Mouse (Mus musculus) yolk sac, embryonic 10.5 days (tissue): Measurements from ENCODE around the gene Nod1.

Source experiments
- DNase-seq: peaks from one replicate; pipeline ENCODE4 v3.0.0-alpha.2; 2017; ENCODE audit warnings: low spot score

Gene Nod1

DNA sequence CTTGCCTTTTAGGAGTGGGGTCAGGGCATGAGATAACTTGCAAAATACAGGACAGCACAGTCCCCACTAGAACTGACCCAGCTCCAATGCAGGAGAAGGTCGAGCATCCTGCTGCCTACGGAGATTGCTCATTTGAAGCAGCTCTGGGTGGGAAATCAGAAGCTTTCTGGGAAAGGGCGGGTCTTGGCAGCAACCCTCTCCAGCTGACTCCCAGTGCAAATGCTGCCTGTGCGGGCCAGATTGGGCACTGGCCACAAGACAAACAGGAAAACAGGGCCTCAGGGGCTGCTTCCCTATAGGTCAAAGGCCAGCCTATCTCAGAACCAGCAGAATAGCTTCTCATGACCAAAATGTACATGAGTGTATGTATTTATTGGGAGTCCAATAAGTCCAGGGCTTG is 32.8 kb downstream of the Nod1 start:
- no peak for DNase-seq

DNA sequence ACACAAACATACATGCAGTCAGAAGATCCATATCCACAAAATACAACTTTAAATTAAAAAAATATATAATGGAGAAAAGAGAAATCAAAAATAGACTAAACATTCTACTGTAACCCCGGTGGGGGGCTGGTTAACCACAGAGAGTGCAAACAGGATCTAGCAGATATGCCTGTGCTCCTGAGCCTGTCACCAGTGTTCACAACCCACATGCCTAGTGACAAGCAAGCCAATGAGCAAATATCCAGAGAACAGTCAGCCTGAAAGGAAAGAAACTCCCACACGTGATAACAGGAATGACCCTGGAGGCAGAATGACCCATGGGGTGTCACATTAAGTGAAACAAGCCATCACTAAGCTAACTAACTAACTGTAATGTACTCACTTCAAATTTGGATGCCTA is 35.9 kb downstream of the Nod1 start:
- DNase-seq, result no peak

DNA sequence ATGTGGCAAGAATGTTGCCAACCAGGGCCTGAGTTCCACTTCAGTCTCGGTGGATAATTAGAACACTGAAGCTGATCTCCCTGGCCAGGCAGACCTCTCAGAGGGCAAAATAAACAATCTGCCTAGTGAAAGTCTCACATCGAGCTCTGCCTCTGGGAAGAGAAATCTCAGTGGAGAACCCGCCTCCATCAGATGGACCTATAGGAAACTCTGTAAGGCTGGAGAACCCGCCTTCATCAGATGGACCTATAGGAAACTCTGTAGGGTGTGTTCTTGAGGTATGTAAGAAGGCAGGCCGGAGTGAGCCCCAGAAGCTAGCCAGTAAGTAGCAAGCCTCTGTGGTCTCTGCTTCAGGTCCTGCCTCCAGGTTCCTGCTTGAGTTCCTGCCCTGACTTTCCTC is 37.5 kb downstream of the Nod1 start:
- no peak for DNase-seq

DNA sequence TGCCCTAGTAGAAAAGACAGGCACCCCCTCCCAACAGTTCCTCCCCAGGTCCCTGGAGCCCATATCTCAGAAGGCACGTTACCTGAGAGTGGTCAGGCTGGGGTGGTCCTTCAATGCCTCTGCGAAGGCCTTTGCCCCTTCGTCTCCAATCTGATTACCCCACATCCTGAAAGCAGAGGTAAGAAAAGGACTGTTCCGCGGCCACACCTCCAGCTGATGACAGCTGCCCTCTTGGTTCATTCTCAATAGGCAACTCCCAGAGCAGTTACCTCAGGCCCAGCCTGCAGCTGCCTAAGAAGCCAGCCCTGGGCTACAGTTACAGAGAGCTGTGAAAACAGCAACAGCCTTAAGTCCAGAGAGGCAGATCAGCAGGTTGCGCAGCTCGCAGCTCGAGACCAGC is 38.1 kb downstream of the Nod1 start:
- no peak for DNase-seq

DNA sequence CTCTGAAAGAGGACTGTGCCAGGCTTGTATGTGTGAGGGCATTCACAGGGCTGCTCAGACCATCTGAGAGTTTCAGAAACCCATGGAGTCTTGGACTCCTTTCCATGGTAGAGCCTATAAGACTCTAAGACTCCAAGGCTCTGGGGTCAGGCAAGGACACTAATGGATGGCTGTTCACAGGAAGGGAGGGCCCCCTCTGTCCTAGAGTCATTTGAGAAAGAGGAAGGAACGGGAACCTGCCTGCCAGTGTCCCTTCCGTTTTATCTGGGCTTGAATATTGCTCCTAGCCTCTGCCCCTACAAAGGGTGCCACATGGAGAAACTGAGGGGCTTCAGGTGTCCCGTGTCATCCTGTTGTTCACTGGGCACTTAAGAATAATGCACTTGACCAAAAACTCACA is 38.5 kb downstream of the Nod1 start:
- DNase-seq, result no peak

DNA sequence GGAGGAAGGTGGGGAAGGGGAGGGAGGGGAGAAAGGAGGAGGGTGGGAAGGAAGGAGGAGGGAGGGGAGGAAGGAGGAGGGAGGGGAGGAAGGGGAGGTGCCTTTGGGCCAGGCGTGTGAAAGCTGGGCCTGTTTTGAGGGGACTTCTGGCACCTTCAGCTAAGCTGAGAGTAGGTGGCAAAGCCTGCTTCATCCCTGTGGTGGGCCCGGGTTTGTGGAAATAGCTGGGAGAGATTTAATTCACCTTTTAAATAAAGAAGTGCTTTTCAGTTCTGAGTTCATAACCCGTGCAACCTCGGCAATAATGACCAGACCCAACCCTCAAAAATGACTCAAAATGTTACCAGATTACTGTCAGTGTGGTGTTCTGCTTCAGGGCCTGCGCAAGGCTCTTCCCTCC is 39.2 kb downstream of the Nod1 start:
- DNase-seq, result no peak

DNA sequence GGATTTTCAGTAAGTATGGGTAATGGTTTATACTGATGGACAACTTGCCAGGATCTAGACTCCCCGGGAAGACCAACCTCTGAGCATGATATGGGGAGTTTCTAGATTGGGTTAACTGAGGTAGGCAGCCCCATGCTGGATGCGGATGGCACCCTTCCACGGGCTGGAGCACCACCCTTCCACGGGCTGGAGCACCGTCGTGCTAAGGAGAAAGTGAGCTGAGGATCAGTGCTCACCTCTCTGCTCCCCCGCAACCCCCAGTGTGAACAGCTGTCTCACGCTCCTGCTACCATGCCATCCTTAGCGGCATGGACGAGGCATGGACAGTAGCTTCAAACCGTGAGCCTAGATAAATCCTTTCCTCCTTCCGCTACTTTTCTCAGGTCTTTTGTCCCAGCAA is 39.9 kb downstream of the Nod1 start:
- DNase-seq, result no peak

DNA sequence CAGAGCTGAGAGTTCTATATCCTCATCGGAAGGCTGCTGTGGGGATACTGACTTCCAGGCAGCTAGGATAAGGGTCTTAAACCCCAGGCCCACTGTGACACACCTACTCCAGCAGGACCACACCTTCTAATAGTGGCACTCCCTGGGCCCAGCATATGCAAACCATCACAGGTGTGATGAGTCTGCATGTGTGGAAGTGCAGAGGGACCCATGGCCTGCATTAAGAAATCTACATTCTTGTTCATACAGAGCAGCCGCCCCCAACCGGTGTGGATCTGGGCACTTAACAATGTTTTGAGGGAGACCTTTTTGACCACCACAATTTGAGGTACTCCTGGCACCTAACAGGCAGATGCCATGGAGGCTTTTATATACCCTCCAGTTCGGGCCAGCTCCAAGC is 40.8 kb downstream of the Nod1 start:
- no peak for DNase-seq

DNA sequence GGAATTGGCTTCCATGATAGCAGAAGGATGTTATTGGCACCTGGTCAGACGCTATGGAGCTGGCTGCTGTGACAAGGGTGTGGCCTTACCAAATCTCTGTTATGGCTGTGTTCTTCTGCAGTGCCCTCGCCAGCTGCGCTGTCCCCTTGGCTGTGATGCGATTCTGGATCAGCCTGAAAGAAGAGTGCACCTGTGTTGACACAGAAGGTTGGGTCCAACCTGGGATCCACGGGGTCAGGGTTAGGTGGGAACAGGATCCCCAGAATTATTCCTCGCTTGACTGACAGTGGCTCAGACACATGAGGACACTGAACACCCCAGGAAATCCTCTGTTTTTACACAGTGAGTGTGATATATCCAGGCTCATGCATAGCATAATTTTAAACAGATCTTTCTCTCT is 44.5 kb downstream of the Nod1 start:
- DNase-seq, result no peak

DNA sequence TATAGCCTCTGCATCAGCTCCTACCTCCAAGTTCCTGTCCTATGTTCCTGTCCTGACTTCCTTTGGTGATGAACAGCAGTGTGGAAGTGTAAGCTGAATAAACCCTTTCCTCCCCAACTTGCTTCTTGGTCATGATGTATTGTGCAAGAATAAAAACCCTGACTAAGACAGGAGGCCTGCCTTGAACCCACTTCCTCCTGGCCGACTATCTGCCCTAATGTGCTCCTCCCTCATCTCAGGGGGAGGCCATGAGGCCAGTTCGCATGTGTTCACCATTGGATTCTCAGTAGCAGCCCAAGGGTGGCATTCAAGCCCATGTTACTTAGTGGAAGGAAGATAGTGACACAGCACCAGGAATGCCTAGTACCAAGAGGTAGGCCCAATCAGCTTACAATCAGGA is 45.5 kb downstream of the Nod1 start:
- DNase-seq, result no peak

DNA sequence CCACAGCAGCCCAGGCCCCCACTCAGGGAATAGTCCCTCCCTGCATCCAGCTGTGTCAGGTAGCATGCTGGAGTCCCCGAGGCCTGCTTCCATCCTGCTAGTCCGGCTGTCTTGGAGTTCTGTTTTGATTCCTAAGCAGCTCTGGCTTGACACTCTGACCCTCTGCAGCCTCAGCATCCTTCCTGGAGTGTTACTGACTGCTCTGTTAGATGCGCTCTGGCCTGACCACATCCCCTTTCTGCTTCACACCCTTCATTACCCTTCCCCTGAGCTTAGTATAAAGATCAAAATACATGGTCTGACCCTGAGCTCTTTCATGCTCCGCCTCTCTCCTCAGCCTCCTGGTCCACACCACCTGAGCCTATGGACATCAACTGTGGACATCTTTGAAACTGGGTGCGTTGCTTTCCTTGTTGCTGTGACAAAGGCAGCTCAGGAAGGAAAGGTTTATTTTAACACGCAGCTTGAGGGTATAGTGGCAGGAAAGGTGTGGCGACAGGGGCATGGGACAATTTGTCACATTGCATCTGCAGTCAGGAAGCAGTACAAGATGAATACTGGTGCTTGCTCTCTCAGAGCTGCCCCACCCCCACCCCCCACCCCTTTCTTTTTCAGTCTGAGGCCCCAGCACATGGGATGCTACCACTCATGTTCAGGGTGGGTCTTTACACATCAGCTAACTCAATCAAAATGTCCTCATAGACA is 46.5 kb downstream of the Nod1 start:
- no peak for DNase-seq

DNA sequence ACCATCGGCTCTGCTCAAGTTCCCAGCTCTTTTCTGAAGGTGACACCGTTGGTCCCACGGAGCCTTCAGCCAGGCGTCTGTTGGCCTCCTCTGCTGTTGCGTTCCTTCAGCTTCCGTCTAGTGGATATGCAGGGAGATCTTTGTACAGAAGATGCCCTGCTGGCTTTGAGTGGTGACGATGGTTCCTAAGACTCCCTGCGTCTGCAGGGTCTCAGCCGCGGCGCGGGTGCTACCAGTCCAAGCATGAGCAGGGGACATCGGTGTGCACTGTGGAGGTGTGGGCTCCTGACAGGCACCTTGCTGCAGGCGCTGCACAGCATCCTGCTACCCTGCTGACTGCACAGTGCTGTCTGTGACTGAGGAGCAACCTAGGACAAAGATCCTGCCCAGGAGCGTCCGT is 47.9 kb downstream of the Nod1 start:
- DNase-seq, result no peak

DNA sequence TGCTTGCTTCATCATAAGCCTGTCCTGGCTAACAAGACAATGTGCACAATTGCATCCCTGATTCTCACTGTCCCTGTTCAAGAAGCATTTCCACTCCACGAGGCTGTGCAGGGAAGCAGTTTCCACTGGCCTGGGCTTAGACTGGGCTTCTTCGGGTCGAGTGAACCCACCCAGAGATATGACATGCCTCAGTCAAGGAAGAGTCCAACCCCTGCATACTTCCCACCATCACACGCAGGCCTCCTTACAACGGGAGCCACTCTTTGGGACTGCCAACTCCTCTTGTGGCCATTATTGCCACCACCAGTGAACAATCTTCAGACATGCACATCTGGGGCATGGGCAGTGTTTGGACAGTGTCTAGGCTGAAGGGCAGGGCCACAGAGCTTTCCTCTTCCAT is 53.9 kb downstream of the Nod1 start:
- no peak for DNase-seq

DNA sequence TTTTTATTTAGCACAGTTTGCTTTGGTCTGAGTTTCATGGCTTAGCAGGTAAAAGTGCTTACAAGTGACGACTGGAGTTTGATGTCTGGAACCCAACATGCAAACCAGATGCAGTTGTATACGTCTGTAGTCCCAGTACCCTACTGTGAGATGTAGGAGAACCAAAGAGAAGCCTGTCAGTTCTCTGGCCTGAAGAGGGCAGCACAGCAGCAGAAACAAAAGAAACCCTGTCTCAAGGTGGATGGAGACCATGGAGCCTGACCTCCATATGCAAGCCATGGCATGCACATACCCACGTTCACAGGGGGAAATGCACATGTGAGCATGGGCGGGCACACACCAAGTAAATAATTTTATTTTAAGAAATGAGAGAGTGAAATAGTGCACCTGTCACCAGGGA is 54.9 kb downstream of the Nod1 start:
- peak; percentile 15 for DNase-seq

DNA sequence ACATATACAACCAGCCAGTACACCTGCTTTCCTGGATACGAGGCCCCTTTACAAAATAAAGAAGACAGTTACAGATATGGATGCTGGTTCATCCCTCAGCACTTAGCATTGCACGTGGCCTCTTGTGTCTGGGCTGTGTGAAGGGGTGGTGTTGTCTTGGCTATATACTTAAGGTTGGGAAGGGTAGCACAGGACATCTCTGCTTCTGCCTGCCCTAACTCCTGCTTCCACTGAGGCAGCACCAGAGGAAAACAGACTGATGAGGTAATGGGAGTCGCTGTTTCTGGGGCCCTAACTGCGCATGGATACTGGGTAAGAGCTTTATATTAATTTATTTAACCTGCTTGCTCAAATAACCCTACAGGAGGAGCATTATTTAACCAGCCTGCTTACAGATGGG is 55.5 kb downstream of the Nod1 start:
- no peak for DNase-seq

DNA sequence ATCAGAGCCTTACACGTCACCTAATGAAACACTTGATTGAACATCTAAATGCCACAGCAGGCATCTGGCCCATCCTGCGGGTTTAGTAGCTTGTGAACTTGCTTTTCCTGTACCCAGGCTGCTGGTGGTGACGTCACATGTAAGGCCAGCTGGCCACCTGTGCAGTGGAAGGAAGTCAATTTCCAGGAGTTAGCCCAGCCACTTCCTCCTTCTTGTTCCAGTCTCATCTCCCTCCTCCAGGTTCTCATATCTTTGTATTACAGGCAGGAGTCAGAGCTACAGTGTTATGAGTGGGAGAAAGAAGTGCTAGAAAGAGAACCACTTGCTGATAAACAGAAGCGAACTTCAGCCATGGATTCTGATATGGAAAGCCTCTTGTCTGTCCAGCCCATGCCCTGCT is 56.2 kb downstream of the Nod1 start:
- DNase-seq, result no peak

DNA sequence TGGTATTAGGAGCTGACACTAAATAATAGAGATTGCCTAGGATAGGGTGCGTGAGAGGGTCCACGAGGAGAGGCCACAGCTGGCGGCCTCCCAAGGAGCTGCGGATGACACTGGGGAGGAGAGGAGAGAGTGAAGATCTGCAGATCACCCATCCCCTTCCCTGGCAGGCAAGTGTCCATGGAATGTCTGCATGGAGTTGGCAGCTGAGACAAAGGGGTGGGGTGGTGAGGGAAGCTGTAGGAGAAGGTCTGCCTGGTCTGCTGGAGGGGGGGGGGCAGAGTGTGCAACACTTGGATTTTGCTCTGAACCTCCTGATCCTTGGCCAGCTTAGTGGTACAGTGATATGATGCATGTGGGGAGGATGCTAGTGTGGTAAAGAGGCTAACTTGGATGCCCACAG is 57.4 kb downstream of the Nod1 start:
- no peak for DNase-seq

DNA sequence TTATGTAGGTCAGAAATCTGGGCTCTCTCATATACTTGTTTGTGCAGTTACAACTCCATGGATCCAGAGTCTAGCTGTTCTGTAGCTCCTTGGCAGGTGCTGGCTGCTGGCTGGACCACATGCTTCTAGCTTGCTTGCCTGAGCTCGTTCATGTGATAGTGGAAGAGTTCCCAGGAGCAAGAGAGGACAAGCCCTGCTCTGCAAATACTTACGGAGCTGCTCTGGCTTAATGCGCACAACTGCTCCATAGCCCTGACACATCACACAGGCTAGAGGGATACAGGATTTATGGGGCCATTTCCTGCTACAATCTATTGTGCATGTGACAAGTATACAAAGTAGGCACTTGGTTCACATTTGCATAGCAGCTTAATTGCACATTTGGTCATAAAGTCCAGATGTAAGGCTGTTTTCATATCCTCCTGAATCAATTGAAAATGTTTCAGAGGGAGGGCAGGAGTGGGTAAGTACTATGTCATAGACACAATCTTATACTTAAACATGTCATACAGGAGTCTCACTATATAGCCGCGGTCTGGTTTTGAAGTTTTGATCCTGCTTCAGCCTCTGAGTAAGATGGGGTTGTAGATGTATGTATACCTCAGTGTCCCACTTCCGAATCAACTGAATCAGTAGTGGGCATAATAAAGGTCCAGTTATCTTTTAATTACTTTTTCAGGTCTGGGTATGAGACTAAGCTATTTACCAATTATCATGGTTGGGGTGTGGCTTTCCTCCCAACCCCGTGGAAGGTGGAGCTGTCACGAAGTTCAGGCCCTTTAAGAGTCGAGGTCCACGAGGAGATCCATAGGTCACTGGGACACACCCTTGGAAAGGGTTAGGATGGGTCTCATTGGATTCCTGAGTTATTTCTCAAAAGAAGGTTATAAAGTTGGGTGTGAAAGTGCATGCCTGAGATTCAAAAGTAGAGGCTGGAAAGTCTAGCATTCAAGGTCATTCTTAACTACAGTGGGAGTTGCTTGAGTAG is 66.1 kb downstream of the Nod1 start:
- no peak for DNase-seq

DNA sequence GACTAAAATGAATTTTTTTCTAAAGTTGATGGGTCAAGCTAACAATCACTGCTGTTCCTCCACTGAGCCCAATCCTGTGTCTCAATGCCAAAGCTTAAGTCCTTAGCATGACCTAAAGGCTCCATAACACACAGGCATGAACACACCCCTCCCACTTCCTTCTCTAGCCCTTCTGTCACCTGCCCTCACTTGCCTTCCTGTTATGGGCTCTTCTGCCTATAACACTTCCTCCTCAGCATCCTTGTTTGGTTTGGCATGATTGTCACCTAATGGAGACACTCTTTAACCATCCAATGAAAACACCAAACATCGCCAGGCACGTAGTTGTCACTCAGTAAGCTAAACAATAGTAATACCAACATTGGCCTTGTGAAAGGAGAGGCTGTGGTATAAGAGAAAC is 69.9 kb downstream of the Nod1 start:
- no peak for DNase-seq

DNA sequence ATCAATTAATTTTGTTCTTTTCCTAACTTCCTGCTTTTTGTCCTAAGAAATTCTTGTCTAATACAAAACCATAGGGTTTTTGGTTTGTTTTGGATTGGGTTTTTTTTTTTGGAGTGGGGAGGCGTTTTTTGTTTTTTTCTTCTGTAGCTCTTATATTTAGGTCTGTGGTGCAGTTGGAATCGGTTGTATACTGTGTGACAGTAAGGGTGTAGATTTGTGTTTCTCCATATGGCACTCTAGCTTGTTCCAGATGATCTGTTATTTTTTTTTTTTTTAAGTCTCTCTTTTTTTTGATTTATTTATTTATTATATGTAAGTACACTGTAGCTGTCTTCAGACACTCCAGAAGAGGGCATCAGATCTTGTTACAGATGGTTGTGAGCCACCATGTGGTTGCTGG is 72.2 kb downstream of the Nod1 start:
- no peak for DNase-seq

DNA sequence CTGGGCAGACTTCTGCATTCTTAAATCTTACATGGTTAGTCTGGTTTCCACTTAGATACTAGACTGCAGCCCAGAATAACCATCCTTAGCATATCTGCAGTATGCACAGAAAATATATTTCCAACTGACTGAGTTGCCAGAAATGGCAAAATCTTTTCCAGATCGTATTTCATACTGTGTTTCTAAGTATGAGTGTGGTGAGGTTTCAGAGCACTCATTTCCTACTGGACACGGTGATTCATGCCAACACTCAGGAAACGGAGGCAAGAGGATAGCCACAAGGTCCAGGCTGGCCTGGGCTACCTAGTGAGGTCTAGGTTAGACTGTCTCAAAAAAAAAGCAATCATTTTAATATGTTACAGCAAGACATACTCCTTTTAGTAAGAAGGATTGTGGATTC is 81.0 kb downstream of the Nod1 start:
- no peak for DNase-seq

DNA sequence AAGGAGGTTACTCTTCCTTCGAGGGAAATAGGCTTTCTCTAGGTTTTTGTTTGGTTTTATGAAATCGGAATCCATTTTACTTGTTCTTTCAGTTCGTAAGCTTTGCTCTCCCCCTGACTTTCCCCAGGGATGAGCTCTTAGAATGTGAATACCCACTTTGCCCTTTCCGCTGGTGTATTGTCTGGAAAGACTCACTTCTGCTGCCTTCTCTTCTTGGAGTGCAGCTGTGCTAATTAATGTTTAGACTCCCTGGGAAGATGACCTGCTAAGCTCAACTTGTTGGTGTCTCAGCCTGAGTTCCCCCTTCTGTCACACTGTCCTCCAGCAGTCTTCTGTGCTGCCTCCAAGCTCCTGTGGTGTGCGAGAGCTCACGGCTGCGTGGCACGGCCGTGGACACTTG is 82.2 kb downstream of the Nod1 start:
- DNase-seq, result no peak

DNA sequence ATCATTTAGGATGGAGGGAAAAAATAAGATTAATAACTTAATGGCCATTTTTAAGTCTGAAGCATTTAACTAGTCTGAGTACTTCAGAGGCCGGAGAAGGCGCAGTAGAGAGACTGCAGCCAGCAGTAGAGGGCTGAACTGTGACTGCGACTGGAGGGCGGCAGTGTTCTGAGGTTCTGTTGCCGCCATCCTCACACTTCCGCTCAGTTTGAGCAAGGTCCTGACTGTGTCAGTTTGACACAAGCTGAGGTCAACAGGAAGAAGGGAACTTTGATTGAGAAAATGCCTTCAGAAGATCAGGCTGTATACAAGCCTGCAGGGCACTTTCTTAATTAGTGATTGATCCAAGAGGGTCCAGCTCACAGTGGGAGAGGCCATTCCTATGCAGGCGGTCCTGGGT is 86.2 kb downstream of the Nod1 start:
- DNase-seq, result no peak

DNA sequence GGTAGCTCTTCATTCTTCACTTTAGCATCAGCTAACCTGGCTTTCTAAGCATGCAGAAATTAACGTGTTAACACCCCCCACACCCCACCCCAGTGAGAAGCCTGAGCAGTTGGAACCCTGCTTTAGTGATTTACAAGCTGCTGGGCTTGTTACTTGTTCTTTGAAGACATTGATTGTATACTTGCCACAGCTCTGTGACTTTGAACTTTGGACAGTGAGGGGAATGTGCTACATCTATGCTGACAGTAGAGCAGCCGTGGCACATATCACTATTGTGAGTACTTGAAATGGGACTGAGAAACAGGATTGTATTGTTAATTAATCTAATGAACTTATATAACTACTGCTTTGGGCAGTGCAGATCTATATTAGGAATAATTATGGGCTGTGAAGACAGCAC is 89.0 kb downstream of the Nod1 start:
- DNase-seq, result peak; percentile 7
